Mouse (Mus musculus): Measurements from ENCODE around the gene Myom1. TPM values are rescaled to one million over a fixed set of nuclear protein-coding genes. Genes with fewer than 3 reads are reported as not detected.

The Myom1 gene
- polyA plus RNA-seq, 1 experiment from 2014 or later = 5.5 TPM

- Histone ChIP-seq H3K27me3 (no peaks in the 10 kb centered on the region), H3K9me3 (no peaks in the 10 kb centered on the region), H3K36me3 (peaks cover 57% of the 10 kb centered on the region), H3K27ac (no peak overlapping the region), H3K4me2 (no peak overlapping the region), H3K9ac (no peak overlapping the region), H3K4me1 (no peaks in the 10 kb centered on the region), H3K4me3 (no peak overlapping the region)
- ATAC-seq (ENCODE audit: insufficient number of reproducible peaks, insufficient read depth, low FRiP score, low TSS enrichment, low read depth) = no peak
- 90% methylated on average over 20 of the region's 20 CpGs for WGBS
Measured at GRCm38 (mm10) chr17:70979345-70980223, 22.8 kb upstream of the Myom1 start.

DNA sequence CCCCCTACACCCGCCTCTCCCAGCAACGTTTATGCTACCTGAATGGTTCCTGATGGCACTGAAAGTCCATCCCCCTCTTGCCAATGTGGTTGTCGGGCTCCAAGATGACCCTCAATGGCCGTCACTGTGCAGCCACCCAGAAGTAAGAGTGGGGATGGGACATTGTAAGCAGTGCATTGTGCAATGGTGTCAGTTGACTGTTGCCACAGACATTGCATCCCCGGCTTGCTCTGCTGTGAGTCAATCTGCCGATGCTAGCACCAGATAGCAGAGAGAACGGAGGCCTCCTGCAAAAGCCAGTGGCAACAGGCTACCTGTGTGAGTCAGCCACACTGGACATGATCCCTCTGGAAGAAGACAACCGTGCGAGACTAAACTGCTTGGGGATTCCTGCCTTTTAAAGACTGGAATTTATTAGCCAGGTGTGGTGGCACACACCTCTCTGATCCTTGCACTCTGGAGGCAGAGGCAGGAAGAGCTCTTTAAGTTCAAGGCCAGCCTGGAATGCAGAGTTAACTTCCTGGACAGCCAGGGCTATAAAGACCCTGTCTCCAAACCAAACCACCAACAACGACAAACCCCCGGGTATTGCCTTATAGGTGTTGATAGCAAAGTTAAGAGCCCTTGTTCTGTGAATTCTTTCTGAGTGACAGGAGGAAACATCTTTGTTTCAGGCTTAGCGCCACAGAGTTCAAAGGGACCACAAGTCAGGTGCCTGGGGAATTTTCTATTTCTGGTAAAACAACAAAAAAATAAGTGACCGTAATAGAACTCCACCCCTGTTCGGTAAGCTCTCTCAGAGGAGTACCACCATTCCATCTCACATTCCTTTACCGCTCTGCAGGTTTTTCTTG, 16.7 kb upstream of the Myom1 start:
- Histone ChIP-seq H3K4me1 (peaks cover 19% of the 10 kb centered on the region), H3K9me3 (no peaks in the 10 kb centered on the region), H3K36me3 (peaks cover 40% of the 10 kb centered on the region), H3K4me2 (no peak overlapping the region), H3K27me3 (no peaks in the 10 kb centered on the region), H3K9ac (no peak overlapping the region), H3K27ac (no peak overlapping the region), H3K4me3 (no peak overlapping the region)
- 84% methylated on average over 15 of the region's 15 CpGs for WGBS
- no peak for ATAC-seq (ENCODE audit: insufficient number of reproducible peaks, insufficient read depth, low FRiP score, low TSS enrichment, low read depth)

DNA sequence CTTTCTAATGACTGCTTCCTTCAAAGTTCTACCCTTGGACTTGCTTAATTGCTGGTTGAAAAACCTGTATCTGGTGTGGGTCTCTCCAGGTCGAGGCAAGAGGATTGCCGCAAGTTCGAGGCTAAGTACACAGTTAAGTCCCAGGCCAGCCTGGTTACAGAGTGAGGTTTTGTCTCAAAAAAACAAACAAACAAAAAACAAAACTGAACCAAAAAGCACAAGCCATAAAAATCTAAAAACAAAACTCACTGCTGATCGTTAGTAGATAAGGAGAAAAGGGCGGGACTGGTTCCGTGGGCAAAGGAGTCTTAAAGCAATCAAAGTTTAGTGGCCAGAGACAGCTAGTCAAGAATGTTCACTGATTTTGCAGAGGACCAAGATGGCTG, 16.1 kb upstream of the Myom1 start:
- no peak overlapping the region for H3K4me2 ChIP-seq
- no peak overlapping the region for H3K4me3 ChIP-seq
- H3K4me1 ChIP-seq = peaks cover 24% of the 10 kb centered on the region
- no peak overlapping the region for H3K27ac ChIP-seq
- no peaks in the 10 kb centered on the region for H3K27me3 ChIP-seq
- no peak for ATAC-seq (ENCODE audit: insufficient number of reproducible peaks, insufficient read depth, low FRiP score, low TSS enrichment, low read depth)
- no peaks in the 10 kb centered on the region for H3K9me3 ChIP-seq
- no peak overlapping the region for H3K9ac ChIP-seq
- H3K36me3 ChIP-seq = peaks cover 34% of the 10 kb centered on the region
- WGBS = 83% methylated on average over 6 of the region's 6 CpGs

DNA sequence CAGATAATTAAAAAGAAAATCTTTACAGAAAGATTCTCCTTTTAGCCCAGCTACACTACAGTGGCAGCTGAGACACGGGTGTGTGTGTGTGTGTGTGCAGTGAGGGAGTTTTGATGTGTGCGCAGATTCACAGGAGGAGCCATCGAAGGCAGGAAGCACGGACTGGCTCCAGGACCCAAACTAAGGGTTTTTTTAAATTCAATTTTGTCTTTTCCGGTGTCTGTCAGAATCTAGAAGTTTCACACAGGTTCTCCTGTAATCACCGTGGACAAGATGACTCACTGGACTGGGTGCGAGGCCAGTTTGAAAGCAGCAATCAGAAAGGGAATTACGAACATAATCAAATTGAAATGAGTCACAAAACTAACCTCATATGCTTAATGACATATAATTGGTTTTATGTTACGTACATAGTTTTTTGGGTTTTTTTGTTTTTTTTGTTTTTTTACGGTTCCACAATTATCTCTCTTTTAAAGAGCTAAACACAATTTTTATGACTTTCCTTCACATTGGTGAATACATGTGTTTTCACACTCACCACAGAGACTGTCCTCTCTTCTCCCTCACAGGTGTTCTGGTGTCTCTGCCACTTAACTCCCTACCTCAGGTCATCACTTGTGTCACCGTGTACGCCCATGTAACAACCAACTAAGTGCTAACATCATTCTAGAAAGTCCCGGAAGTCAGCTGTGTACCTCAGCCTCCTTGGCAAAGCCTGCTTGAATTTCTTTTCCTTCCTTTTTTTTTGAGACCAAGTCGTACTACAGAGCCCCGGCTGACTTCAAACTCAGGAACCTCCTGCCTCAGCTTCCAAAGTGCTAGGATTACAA, 15.4 kb upstream of the Myom1 start:
- Histone ChIP-seq H3K27ac (no peak overlapping the region), H3K9ac (no peak overlapping the region), H3K36me3 (peaks cover 33% of the 10 kb centered on the region), H3K4me1 (peaks cover 29% of the 10 kb centered on the region), H3K4me3 (no peak overlapping the region), H3K4me2 (no peak overlapping the region), H3K9me3 (no peaks in the 10 kb centered on the region), H3K27me3 (no peaks in the 10 kb centered on the region)
- no peak for ATAC-seq (ENCODE audit: insufficient number of reproducible peaks, insufficient read depth, low FRiP score, low TSS enrichment, low read depth)
- 81% methylated on average over 15 of the region's 15 CpGs for WGBS

DNA sequence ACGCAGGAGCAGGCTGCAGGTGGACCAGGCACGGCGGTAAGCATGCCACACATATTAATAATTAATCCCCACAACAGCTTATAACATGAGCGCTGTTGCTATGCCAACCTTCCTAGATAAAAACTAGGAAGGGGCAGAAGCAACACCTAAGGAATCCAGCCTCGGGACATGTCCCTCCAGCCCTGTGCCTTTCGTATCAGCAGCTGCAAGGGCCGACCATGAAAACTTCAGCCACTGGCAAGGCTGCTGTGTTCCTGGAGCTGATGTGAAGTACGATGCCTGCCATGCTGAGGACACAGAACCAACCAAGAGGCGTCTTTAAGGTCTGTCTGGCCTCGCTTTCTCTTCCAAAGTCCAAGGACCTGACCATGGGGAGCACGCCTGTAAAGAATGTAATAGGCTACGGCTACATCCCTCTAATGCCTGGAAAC, 14.1 kb upstream of the Myom1 start:
- H3K4me2 ChIP-seq = no peak overlapping the region
- H3K9ac ChIP-seq = no peak overlapping the region
- no peak overlapping the region for H3K4me3 ChIP-seq
- H3K9me3 ChIP-seq = no peaks in the 10 kb centered on the region
- 90% methylated on average over 12 of the region's 12 CpGs for WGBS
- no peaks in the 10 kb centered on the region for H3K27me3 ChIP-seq
- ATAC-seq (ENCODE audit: insufficient number of reproducible peaks, insufficient read depth, low FRiP score, low TSS enrichment, low read depth) = no peak
- H3K36me3 ChIP-seq = peaks cover 33% of the 10 kb centered on the region
- peaks cover 29% of the 10 kb centered on the region for H3K4me1 ChIP-seq
- H3K27ac ChIP-seq = no peak overlapping the region

DNA sequence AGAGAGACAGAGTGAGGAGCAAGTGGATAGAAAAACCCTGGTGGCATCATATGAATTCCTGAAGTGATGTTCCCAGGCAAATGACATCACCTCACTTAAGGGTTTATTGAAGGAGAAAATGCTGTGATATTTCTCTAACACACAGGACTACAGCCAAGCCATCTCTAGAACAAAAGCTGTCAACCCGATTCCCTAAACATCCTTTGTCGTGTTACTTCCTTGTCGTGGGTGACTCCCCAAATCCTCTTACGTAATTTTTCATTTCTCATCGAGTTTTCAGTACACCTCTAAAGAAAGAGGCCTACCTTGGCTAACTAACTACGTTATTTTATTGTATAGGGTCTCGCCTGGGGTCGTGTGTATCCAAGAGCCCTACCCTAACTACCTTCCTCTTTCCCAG, 13.0 kb upstream of the Myom1 start:
- H3K4me2 ChIP-seq = peak overlapping the region; percentile 74
- no peak for ATAC-seq (ENCODE audit: insufficient number of reproducible peaks, insufficient read depth, low FRiP score, low TSS enrichment, low read depth)
- H3K27ac ChIP-seq = no peak overlapping the region
- peak overlapping the region; percentile 79 for H3K4me3 ChIP-seq
- peak overlapping the region; percentile 83 for H3K9ac ChIP-seq
- WGBS = 55% methylated on average over 8 of the region's 8 CpGs
- H3K27me3 ChIP-seq = no peaks in the 10 kb centered on the region
- H3K4me1 ChIP-seq = peaks cover 29% of the 10 kb centered on the region
- H3K9me3 ChIP-seq = no peaks in the 10 kb centered on the region
- H3K36me3 ChIP-seq = peaks cover 43% of the 10 kb centered on the region

DNA sequence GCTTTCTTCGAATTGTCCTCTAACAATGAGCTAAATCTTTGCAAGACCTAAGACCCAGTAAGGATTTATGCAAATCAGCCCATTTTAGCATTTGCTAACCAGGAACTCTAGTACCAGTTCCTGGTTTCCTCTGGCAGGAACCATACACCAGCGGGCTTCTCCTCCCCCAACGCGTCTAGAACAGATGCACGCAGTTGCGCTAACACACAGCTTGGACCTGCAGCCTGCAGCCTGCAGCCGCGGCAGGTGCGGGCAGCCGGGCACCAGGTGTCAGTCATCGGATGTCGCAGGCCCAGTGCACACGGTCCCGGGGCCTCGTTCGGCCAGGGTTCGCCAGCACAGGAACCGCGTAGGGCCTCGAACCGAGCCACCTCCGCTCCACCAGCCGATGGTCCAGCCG, 12.4 kb upstream of the Myom1 start:
- Histone ChIP-seq H3K9ac (peak overlapping the region; percentile 83), H3K27ac (peak overlapping the region; percentile 91), H3K4me3 (peak overlapping the region; percentile 79), H3K36me3 (peaks cover 48% of the 10 kb centered on the region), H3K9me3 (no peaks in the 10 kb centered on the region), H3K4me1 (peaks cover 29% of the 10 kb centered on the region), H3K27me3 (no peaks in the 10 kb centered on the region), H3K4me2 (peak overlapping the region; percentile 74)
- 1% methylated on average over 24 of the region's 24 CpGs for WGBS
- peak; percentile 54; the same call in 1 of the 2 replicates for ATAC-seq (ENCODE audit: insufficient number of reproducible peaks, insufficient read depth, low FRiP score, low TSS enrichment, low read depth)

GRCm38 (mm10) chr17:70990403-70991303, 11.8 kb upstream of the Myom1 start:
- ATAC-seq (ENCODE audit: insufficient number of reproducible peaks, insufficient read depth, low FRiP score, low TSS enrichment, low read depth) = peak; percentile 83
- Histone ChIP-seq H3K4me2 (peak overlapping the region; percentile 74), H3K36me3 (peaks cover 49% of the 10 kb centered on the region), H3K9ac (peak overlapping the region; percentile 83), H3K4me1 (peaks cover 26% of the 10 kb centered on the region), H3K27me3 (no peaks in the 10 kb centered on the region), H3K27ac (peak overlapping the region; percentile 91), H3K9me3 (no peaks in the 10 kb centered on the region), H3K4me3 (peak overlapping the region; percentile 79)
- WGBS = 1% methylated on average over 70 of the region's 70 CpGs

DNA sequence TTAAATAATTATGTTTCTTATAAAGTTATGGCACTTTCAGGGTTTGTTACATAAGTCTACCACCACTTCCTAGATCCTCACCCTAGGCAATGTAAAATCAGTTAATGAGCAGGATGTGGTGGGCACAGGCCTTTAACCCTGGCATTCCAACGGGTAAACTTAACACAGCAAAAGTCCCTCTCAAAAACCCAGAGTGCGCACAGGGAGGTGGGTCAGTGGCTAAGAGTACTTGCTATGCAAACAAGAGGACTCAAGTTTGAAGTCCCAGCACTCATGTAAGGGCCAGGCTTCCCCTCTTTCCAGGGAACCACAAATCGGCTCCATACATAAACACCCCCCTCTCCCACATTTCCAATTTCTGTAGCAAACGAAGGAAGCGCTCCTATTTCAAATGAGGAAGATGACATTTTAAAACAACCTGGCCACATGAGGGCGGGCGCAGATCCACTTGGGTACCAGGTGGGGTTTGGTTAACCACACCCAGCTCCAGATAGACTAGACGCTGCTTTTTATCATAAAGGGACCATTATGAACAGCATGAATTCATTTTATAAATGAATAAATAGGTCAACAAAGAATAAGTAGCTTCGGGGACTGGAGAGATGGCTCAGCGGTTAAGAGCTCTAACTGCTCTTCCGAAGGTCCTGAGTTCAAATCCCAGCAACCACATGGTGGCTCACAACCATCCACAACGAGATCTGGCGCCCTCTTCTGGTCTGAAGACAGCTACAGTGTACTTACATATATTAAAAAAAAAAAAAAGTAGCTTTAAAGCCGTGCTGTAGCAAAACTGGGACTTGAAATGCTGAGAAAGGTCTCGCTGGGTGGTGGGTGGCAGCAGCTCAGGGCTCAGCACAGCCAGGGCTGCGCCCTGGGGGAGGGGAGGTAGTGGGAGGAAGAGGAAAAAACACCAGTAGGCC, 10.5 kb upstream of the Myom1 start:
- H3K4me3 ChIP-seq = no peak overlapping the region
- 82% methylated on average over 16 of the region's 16 CpGs for WGBS
- no peaks in the 10 kb centered on the region for H3K27me3 ChIP-seq
- H3K36me3 ChIP-seq = peaks cover 54% of the 10 kb centered on the region
- H3K4me1 ChIP-seq = peaks cover 25% of the 10 kb centered on the region
- ATAC-seq (ENCODE audit: insufficient number of reproducible peaks, insufficient read depth, low FRiP score, low TSS enrichment, low read depth) = no peak
- no peak overlapping the region for H3K9ac ChIP-seq
- H3K9me3 ChIP-seq = no peaks in the 10 kb centered on the region
- H3K27ac ChIP-seq = peak overlapping the region; percentile 91
- H3K4me2 ChIP-seq = no peak overlapping the region

DNA sequence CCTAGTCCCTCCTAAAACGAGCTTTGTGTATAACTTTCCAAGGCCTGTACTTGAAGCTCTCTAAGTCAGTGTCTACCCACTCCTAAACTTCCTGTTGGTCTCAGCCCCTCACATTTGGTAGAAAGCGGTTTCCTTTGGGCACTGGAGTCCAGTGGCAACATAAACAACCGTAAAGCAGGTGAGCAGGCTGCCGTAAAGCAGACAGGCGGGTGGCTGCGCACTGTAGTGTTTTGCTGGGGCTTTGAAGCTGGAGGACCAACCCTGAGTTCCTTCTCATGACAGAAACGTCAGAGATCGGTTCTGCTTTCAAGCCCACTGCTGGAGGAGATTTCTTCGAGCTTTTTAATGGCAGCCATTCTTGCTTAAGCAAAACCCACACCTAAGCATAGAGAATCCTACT, 9.8 kb upstream of the Myom1 start:
- WGBS = 83% methylated on average over 9 of the region's 9 CpGs
- H3K9me3 ChIP-seq = no peaks in the 10 kb centered on the region
- peaks cover 25% of the 10 kb centered on the region for H3K4me1 ChIP-seq
- no peak for ATAC-seq (ENCODE audit: insufficient number of reproducible peaks, insufficient read depth, low FRiP score, low TSS enrichment, low read depth)
- H3K4me3 ChIP-seq = no peak overlapping the region
- peaks cover 54% of the 10 kb centered on the region for H3K36me3 ChIP-seq
- no peaks in the 10 kb centered on the region for H3K27me3 ChIP-seq
- no peak overlapping the region for H3K27ac ChIP-seq
- H3K4me2 ChIP-seq = no peak overlapping the region
- no peak overlapping the region for H3K9ac ChIP-seq
